Mouse (Mus musculus): ENCODE data around the gene Mea1. TPM values are rescaled to one million over a fixed set of nuclear protein-coding genes. Genes with fewer than 3 reads are reported as not detected.
A peak's percentile ranks its signal among the peaks of the same experiment; 100 is the strongest.

Gene Mea1
- polyA plus RNA-seq, 1 experiment from 2014 or later, result 178 TPM

DNA sequence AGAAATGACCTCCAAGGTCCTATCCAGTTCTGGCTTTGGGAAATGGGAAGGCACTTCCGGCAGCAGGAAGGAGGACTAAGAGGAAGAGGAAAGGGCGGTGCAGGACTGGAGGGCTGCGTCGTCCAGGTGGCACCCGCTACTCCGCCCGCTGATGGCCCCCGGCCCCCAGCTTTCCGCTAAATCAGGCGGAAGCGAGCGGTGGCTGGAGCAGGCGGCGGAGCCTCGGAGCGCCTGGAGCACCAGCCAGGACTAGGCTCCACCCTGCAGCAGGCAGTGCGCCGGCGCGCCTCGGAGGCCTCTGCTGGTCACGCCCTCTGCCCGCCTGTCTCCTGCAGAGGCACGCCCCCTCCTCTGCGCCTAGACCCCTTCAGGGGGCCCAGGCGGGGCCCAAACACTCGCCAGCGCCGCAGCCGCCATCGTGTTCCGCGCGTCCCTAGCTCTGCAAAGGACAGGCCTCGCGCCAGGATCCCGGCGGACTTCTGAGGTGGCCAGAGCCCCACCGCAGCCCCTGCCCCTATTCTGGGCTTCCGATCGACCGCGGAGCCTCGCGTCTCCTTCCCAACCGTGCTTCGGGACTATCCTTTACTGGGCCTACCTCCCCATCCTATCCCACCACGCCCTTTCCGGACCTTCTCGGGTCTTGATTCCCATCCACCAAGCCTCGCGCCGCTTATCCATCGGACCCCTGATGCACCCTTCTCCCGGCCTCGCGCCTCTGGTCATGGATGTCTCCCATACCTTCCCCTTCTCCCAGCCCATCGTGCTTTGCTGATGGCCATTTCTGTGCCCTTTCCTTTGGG, 28.2 kb upstream of the Mea1 start, which contains the start of gene Cul7:
Gene Cul7 (plus strand): TSS at position 106 of the 800 bp plus-strand sequence.
- 2% methylated on average over 58 of the region's 58 CpGs for WGBS
- no peaks in the 10 kb centered on the region for H3K9me3 ChIP-seq (replicated peaks)
- H3K36me3 ChIP-seq, result peaks cover 55% of the 10 kb centered on the region
- peaks cover 50% of the 10 kb centered on the region for H3K4me1 ChIP-seq
- no peaks in the 10 kb centered on the region for H3K27me3 ChIP-seq (ENCODE audit: low read depth, poor library complexity, severe bottlenecking)
- peak within 1 kb of the TSS; percentile 82 for H3K4me3 ChIP-seq
- DNase-seq (ENCODE audit: low spot score), result peak; percentile 94
- H3K27ac ChIP-seq (replicated peaks), result peak within 1 kb of the TSS; percentile 96

DNA sequence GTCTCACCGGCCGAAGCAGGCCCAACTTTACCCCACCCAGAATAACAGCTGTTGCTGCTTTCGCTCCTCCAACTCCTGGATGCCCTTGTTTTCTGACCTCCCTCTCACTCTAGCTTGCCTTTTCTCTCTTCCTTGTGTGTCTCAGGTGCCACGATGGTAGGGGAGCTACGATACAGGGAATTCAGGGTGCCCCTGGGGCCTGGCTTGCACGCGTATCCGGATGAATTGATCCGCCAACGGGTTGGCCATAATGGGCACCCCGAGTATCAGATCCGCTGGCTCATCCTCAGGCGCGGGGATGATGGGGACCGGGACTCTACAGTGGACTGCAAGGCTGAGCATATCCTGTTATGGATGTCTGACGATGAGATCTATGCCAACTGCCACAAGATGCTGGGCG, 27.3 kb upstream of the Mea1 start:
- Histone ChIP-seq H3K27ac (replicated peaks) (peak overlapping the region; percentile 96), H3K27me3 (ENCODE audit: low read depth, poor library complexity, severe bottlenecking) (no peaks in the 10 kb centered on the region), H3K4me1 (peaks cover 49% of the 10 kb centered on the region), H3K36me3 (peaks cover 63% of the 10 kb centered on the region), H3K9me3 (replicated peaks) (no peaks in the 10 kb centered on the region), H3K4me3 (peak overlapping the region; percentile 82)
- DNase-seq (ENCODE audit: low spot score), result no peak
- WGBS, result 82% methylated on average over 17 of the region's 17 CpGs

DNA sequence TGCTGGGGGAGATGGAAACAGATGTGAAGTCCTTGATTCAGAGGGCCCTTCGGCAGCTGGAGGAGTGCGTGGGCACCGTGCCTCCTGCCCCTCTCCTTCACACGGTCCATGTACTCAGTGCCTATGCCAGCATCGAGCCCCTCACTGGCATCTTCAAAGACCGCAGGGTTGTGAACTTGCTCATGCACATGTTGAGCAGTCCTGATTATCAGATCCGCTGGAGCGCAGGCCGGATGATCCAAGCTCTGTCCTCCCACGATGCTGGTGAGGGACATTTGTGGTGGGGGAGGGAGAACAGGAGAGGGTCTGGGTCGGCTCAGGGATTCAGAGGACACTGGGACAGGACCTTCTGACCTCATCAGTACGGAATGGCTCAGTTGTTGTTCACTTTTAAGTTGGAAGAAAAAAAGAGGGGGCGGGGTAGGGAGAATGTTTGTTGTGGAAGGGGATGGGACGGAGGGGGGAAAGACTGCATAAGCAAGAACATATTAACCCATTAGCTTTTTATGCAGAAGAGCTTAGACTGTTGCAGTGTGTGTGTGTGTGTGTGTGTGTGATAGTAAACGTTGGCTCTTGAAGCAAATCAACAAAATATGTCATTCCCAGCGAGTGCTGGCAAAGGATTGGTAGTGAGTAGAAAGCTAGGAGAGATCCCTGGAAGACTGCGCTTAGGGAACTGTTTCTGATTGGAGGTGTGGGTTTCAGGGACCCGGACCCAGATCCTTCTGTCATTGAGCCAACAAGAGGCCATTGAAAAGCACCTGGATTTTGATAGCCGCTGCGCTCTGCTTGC, 26.6 kb upstream of the Mea1 start:
- Histone ChIP-seq H3K4me3 (peak overlapping the region; percentile 82), H3K9me3 (replicated peaks) (no peaks in the 10 kb centered on the region), H3K4me1 (peaks cover 43% of the 10 kb centered on the region), H3K27me3 (ENCODE audit: low read depth, poor library complexity, severe bottlenecking) (no peaks in the 10 kb centered on the region), H3K27ac (replicated peaks) (peak overlapping the region; percentile 96), H3K36me3 (peaks cover 70% of the 10 kb centered on the region)
- no peak for DNase-seq (ENCODE audit: low spot score)
- 80% methylated on average over 20 of the region's 20 CpGs for WGBS

DNA sequence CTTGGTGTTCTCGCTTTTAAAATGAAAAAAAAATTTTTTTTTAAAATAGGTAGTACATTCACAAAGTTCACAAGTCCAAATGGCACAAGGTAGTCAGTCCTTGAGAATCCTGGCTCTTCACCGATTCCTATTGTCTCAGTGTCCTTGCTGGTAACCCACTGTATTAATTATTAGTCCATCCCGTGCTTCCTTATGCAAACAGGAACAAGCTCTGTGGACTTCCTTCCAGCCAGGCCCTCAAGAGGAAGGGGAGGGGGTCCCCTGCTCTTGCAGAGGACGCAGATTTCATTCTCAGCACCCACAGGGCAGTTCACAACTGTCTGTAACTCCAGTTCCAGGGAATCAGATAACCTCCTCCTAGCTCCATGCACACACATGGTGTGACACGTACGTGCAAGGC, 22.5 kb upstream of the Mea1 start:
- Histone ChIP-seq H3K27me3 (ENCODE audit: low read depth, poor library complexity, severe bottlenecking) (no peaks in the 10 kb centered on the region), H3K4me3 (no peak overlapping the region), H3K9me3 (replicated peaks) (no peaks in the 10 kb centered on the region), H3K4me1 (peaks cover 19% of the 10 kb centered on the region), H3K36me3 (peaks cover 92% of the 10 kb centered on the region), H3K27ac (replicated peaks) (no peak overlapping the region)
- 89% methylated on average over 6 of the region's 6 CpGs for WGBS
- no peak for DNase-seq (ENCODE audit: low spot score)

DNA sequence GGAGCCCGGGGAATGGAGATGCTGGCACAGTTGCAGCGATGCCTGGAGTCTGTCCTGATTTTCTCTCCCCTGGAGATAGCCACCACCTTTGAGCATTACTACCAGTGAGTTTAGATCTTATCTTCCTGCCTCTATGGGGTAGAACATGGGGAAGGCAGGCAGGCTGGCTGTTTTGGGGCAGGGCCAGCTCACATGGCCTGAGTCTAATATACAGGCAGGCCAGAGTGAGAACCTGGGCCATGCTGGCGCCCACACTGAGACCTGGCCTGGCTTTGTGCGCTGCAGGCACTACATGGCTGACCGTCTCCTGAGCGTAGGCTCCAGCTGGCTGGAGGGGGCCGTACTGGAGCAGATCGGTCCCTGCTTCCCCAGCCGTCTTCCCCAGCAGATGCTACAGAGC, 17.2 kb upstream of the Mea1 start:
- H3K9me3 ChIP-seq (replicated peaks), result no peaks in the 10 kb centered on the region
- H3K36me3 ChIP-seq, result peaks cover 98% of the 10 kb centered on the region
- H3K27ac ChIP-seq (replicated peaks), result no peak overlapping the region
- H3K4me3 ChIP-seq, result no peak overlapping the region
- WGBS, result 95% methylated on average over 9 of the region's 9 CpGs
- no peaks in the 10 kb centered on the region for H3K27me3 ChIP-seq (ENCODE audit: low read depth, poor library complexity, severe bottlenecking)
- DNase-seq (ENCODE audit: low spot score), result no peak
- no peaks in the 10 kb centered on the region for H3K4me1 ChIP-seq

DNA sequence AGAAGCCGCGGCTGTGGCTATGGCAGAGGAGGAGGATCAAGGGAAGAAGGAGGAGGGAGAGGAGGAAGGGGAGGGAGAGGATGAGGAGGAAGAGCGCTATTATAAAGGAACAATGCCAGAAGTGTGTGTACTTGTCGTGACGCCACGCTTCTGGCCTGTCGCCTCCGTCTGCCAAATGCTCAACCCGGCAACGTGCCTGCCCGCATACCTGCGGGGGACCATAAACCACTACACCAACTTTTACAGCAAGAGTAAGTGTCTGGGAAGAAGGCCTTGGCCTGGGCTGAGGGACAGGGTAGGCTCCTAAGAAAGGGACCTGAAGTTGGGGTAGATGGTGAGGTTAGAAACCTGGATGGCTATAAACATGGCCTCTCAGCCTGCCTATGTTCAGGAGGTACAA, 16.6 kb upstream of the Mea1 start:
- no peaks in the 10 kb centered on the region for H3K4me1 ChIP-seq
- 95% methylated on average over 12 of the region's 12 CpGs for WGBS
- peaks cover 98% of the 10 kb centered on the region for H3K36me3 ChIP-seq
- no peak overlapping the region for H3K27ac ChIP-seq (replicated peaks)
- no peak overlapping the region for H3K4me3 ChIP-seq
- H3K9me3 ChIP-seq (replicated peaks), result no peaks in the 10 kb centered on the region
- no peaks in the 10 kb centered on the region for H3K27me3 ChIP-seq (ENCODE audit: low read depth, poor library complexity, severe bottlenecking)
- DNase-seq (ENCODE audit: low spot score), result no peak

DNA sequence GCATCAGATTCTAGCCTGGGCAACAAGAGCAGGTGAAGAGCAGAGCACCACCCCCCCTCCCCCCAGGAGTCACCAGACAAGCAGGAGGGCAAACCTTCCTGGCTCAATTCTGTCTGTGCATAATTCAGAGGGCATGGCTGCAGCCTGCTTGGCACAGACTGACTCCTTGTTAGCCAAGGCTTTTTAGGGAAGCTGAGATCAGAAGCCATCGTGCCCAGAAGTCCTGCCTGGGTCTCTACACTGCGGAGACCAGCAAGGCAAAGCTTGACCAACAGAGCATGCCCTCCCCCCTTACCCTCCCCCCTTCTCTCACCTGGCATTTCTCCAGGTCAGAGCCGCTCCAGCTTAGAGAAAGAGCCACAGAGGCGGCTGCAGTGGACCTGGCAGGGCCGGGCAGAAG, 15.9 kb upstream of the Mea1 start:
- DNase-seq (ENCODE audit: low spot score), result no peak
- Histone ChIP-seq H3K27me3 (ENCODE audit: low read depth, poor library complexity, severe bottlenecking) (no peaks in the 10 kb centered on the region), H3K36me3 (peaks cover 96% of the 10 kb centered on the region), H3K27ac (replicated peaks) (no peak overlapping the region), H3K9me3 (replicated peaks) (no peaks in the 10 kb centered on the region), H3K4me3 (no peak overlapping the region), H3K4me1 (no peaks in the 10 kb centered on the region)
- 86% methylated on average over 5 of the region's 5 CpGs for WGBS

DNA sequence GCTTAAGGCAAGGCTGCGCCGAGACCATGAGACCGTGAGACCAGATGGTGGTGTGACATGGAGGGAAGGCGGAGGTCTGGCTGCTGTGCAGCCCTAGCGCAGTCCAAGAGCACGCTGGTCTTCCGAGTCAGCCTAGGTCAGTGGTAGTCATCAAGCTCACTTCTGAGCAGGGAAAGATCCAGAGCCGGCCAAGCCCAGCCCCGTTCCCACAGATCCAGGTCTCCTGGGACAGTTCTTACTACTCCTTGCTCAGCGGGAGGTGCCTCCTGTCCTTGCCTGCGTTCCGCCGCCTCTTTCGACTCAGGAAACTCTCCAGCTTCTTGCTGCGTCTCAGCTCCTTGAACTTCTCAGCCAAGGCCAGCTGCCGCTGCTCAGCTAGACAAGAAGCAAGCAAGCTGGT, 10.9 kb upstream of the Mea1 start:
- peaks cover 5% of the 10 kb centered on the region for H3K4me1 ChIP-seq
- H3K9me3 ChIP-seq (replicated peaks), result no peaks in the 10 kb centered on the region
- no peaks in the 10 kb centered on the region for H3K27me3 ChIP-seq (ENCODE audit: low read depth, poor library complexity, severe bottlenecking)
- no peak overlapping the region for H3K4me3 ChIP-seq
- no peak for DNase-seq (ENCODE audit: low spot score)
- no peak overlapping the region for H3K27ac ChIP-seq (replicated peaks)
- 92% methylated on average over 16 of the region's 16 CpGs for WGBS
- peaks cover 92% of the 10 kb centered on the region for H3K36me3 ChIP-seq

DNA sequence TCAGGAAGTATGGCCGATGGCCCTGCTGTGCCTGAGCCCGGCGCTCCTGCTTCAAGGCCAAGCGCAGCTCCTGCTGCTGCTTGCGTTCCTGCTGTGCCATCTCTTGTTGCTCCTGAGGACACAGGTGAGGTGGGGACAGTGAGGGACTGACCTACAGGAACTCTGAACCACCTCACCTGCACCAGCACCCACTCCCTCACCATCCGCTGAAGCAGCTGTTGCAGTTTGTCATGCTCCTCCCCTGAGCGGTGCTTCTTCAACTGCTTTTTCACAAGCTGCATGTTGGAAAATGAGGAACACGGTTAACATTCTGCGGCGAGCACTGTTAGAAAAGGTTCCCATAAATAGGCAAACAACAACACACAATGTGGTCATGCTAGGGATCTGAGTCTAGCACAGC, 8.7 kb upstream of the Mea1 start:
- no peaks in the 10 kb centered on the region for H3K9me3 ChIP-seq (replicated peaks)
- 96% methylated on average over 10 of the region's 10 CpGs for WGBS
- no peak overlapping the region for H3K27ac ChIP-seq (replicated peaks)
- peaks cover 23% of the 10 kb centered on the region for H3K4me1 ChIP-seq
- H3K36me3 ChIP-seq, result peaks cover 79% of the 10 kb centered on the region
- H3K4me3 ChIP-seq, result no peak overlapping the region
- H3K27me3 ChIP-seq (ENCODE audit: low read depth, poor library complexity, severe bottlenecking), result no peaks in the 10 kb centered on the region
- DNase-seq (ENCODE audit: low spot score), result no peak

DNA sequence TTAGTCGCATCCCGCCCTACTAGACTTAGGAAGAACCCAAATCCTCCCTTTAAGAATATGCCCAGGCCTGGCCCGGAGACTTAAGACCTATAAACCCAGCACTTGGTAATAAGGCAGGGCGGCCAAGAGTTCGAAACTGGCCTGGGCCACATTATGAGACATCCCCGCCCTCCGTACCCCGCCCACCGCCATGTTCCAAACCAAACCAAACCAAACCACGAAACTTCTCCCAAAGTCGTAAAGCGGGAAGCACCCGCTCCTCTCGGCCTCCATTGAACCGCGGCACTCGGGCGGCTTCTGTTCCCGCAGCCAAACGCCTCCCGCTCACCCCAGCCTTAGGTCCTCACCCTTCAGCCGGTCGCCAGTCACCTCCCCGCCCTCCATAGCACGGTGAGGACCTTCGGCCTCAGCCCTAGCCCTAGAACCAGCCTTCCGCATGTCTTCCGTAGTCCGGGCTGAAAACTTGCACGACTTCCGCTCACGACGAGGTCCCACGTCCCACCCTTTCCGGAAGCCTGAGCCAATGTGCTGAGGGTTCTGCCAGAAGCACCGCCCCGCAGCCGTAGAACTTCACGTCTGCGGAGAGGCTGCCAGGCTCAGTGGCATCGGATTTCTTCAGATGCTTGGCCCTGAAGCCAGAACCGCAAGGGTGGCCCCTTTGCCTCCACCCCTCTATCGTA, 4.6 kb upstream of the Mea1 start, which contains the start of gene Rrp36:
Gene Rrp36 (minus strand): TSS at position 503 of the 680 bp plus-strand sequence.
- WGBS, result 1% methylated on average over 43 of the region's 43 CpGs
- Histone ChIP-seq H3K9me3 (replicated peaks) (no peaks in the 10 kb centered on the region), H3K27ac (replicated peaks) (peak within 1 kb of the TSS; percentile 85), H3K4me1 (peaks cover 36% of the 10 kb centered on the region), H3K36me3 (peaks cover 81% of the 10 kb centered on the region), H3K27me3 (ENCODE audit: low read depth, poor library complexity, severe bottlenecking) (no peaks in the 10 kb centered on the region), H3K4me3 (peak within 1 kb of the TSS; percentile 91)
- peak; percentile 92 for DNase-seq (ENCODE audit: low spot score)

DNA sequence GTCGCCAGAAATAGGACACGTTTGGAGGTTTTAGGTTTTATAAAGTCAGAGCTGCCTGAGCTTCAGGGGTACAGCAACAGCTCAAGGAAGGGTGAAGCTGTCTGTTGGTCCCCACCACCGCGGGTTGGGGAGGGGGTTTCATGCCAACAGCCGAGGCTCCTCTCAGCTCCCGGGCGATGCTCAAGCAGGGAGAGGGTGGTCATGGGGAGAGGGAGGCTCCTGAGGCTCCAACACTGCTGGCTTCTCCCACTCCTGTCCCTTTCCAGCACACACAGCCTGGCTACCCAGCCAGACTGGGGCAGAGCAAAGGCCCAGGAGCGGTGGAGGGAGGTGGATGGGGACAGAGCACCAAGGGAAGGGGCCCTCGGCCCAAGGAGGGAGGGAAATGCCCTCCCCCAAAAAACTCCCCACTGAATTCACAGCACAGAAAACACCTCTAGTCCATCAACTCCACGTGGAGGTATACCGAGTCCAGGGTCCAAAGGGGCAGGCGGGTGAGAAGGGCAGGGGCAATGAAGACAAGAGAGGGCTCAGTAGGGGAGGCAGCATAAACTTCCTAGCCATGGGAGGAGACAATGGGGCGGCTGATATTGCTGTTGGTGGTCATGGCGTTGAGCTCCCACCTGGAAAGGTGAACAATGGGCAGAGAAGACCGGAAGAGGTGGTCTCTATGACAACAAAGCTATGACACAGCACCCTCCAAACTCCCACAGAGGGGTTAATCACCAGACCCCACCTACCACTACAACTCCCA, 3.9 kb upstream of the Mea1 start:
- WGBS, result 19% methylated on average over 15 of the region's 15 CpGs
- Histone ChIP-seq H3K27me3 (ENCODE audit: low read depth, poor library complexity, severe bottlenecking) (no peaks in the 10 kb centered on the region), H3K36me3 (peaks cover 74% of the 10 kb centered on the region), H3K4me3 (peak overlapping the region; percentile 91), H3K27ac (replicated peaks) (peak overlapping the region; percentile 85), H3K9me3 (replicated peaks) (no peaks in the 10 kb centered on the region), H3K4me1 (peaks cover 43% of the 10 kb centered on the region)
- DNase-seq (ENCODE audit: low spot score), result no peak

DNA sequence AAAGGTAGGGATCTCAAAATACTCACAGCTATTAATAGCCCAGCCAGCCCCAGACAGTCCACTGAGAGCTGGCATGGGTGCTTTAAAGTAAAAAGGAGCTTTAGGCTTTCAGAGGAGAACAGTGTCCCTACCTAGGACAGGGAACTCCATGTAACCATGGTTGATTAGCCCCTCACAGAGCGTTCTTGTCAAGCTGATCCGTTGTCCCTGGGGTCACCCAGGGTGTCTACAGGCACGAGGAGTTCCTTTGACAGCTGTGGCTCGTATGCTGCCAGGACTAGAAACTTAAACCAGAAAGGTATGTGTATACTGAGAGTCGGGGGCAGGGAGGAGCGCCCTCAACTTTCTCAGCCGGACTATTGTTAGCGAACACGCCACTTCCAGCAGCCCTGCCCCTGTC, 318 bp downstream of the Mea1 start:
- Histone ChIP-seq H3K36me3 (peaks cover 58% of the 10 kb centered on the region), H3K9me3 (replicated peaks) (no peaks in the 10 kb centered on the region), H3K4me1 (peaks cover 49% of the 10 kb centered on the region), H3K27ac (replicated peaks) (peak overlapping the region; percentile 89; the same call in 1 of the 2 replicates), H3K27me3 (ENCODE audit: low read depth, poor library complexity, severe bottlenecking) (no peaks in the 10 kb centered on the region), H3K4me3 (peak overlapping the region; percentile 92)
- 76% methylated on average over 9 of the region's 9 CpGs for WGBS
- no peak for DNase-seq (ENCODE audit: low spot score)
